Mouse (Mus musculus) thymus, postnatal 14 days (tissue): ENCODE measurements around the gene Nrarp.

Experiments used
- DNase-seq: peaks from one replicate; pipeline ENCODE4 v3.0.0; 2021

The Nrarp gene

DNA sequence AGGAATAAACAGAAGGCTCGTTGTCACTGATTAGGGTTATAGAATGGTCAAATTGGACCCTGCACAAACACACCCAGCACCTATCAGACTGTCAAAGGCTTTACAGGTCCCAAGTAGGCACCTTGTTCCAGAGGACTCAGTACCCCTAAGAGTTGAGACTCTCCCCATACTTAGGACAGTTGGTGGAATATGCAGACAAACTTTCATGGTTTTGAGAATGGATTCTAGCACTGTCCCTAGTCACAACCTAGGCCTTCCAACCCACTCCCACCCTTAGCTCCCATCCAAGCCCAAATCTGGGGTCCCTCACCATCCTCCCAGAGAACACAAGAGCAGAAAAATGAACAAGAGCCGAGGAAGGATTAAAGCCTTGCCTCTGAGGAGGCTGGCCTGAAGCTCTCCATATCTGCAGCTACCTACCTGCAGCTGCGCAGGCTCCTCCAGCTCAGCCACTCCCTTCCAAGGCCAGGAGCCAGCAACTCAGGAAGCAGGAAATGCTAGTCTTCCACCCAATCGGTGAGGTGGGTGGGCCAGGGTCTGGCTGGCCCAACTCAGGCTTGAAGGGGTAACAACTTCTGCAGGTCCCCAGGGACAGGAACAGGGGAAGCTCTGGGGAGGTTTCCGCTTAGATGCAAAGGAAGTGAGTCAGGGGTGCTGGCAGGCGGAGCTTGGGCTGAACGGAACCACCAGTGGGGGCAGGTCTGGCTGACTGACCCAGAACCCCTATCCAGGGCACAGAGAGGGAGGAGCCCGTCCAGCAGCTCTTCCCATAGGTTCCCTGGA lies 15.8 kb downstream of the Nrarp start, which contains the start of gene Tor4a:
Gene Tor4a, minus strand, starts transcription at position 715 of the 783 bp plus-strand sequence.
- peak; percentile 81 for DNase-seq

DNA sequence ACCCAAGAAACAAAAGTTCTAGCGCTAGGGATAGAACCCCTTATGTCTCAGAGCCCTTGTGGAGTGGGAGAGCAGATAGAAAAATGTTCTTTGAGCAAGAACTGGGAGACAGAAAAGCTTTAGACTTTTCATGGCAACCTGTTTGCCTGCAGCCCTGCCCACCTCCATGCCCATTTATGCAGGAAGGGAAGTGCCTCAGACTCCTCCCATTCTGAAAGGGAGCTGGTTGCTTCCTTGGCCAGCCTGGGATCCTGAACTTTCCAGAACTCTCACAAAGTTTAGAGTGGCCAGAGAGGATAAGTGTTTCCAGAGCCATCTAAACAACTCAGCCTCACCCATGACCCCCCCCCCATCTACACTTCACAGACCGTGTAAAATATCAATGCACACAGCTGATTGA lies 16.6 kb downstream of the Nrarp start:
- DNase-seq, result no peak

DNA sequence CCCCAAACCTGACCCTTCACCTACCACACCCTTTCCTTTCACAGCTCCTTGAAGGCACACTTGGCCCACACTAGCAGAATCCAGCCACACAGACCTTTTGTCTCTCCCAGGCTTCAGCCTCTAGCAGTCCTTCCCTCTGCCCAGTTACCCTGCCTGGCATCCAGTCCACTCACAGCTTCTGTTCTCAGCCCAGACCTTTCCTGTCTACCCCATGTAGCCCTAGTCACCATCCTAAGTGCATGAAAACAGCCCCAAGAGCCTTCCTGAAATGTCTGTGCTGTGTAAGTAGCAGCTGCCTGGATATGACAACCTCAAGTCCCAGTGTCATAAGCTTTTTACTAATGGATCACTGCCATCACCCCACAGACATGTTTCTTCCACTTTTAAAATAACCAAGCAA lies 17.4 kb downstream of the Nrarp start:
- no peak for DNase-seq

DNA sequence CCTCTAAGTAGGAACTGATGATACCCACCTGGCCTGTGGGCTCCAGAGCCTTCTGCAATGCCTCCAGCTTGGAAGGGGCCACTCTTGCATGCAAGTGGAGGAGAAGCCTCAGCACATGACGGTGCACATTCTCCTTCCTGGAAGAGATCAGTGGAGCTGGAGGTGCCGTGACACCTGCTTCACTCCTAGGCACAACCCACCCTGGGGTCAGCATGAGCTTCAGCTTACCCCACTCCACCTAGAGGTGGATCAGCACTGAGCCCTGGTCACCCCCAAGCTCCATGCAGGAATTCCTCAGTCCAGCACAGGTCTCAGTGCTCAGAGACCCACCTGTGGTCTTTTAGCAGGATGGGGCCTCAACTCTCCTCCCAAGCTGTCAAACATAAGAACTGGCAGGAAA lies 20.1 kb downstream of the Nrarp start:
- no peak for DNase-seq

DNA sequence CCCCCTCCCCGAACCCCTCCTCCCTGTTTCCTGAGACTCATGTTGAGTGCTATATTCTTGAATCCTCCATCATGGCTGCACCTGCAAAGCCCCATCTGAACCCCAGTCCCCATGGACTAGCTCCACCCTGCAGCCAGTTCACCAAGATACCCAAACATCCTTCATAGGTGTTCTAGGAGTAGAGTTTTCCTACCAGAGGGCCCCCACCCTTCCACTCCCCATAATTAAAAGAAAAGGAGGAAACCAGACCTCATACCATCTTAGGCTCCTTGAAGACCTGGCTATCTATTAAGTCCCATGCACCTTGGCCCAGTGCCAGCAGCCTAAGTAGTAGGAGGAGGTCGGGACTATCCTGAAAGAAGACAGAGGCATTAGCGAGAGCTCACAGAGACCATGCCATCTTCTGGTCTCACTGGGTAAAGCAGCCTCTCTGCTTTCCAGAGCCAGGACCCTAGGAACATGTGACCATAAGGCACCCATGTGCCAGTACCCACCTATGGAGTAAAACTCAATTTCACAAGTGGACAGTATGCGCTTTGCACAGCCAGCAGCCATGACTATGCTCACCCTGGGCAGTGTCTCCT lies 23.2 kb downstream of the Nrarp start:
- DNase-seq, result no peak

DNA sequence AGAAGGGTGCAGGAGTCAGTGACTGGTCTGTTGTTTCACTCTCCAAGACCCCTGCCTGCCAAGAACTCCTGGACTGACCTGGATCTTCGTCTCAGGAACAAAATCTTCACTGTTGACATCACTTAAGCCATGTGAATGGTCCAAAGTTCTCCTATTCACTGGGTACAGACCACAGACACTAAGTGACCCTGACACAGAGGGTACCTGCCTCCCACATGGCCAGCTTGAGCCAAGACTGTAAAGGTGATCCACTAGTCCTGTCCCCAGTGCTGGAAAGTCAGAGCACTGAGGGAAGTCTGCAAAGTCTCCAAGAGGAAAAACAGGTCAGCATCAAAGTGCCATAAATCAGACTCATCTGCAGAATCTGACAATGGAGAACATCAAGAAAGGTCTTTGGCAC lies 27.0 kb downstream of the Nrarp start:
- DNase-seq, result no peak

DNA sequence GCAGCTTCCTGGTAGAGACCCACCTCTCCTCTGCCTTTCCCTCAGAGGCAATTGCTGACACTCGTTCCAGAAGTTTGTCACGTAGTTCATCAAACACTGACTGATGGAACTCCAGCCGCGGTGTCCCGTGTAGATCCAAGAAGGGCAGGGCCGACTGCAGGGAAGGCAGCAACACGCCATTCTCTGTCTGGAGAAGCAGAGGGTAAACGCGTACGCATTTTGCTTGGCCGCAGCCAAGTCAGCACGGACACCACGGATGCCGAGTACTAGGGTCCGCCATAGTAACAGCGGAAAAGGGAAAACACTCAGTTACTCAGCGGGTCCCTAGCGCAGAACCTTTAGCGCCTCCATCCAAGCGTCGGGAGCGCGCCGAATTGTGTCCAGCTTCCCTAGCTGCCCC lies 30.1 kb downstream of the Nrarp start:
- DNase-seq, result no peak

DNA sequence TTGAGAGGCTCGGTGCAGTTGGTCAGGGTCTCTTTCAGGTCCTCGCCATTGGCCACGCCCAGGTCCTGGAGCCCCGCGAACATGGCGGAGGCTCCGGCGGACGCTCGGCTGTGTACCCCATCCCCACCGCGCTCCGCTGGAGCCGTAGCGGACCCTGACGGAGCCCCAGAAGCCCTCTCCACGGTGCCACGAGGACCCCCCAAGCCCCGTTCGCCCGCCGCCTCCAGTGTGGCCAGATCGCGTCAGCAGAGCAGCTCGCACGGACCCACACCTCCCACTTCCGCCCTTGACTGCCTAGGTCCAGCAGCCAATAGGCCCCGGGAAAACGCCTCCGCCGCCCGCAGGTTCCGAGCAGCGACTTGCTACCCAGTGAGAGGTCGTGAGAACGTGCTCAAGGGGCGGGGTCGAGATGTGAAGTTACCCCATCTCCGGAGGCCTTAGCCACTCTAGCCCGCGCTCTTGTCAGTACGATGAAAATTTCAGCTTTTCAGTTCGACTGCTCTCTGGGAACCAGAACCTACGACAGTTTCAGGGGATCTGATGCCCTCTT lies 30.6 kb downstream of the Nrarp start, which contains the start of gene Nelfb:
Gene Nelfb, minus strand, starts transcription at position 369 of the 550 bp plus-strand sequence.
- DNase-seq, result peak; percentile 93

DNA sequence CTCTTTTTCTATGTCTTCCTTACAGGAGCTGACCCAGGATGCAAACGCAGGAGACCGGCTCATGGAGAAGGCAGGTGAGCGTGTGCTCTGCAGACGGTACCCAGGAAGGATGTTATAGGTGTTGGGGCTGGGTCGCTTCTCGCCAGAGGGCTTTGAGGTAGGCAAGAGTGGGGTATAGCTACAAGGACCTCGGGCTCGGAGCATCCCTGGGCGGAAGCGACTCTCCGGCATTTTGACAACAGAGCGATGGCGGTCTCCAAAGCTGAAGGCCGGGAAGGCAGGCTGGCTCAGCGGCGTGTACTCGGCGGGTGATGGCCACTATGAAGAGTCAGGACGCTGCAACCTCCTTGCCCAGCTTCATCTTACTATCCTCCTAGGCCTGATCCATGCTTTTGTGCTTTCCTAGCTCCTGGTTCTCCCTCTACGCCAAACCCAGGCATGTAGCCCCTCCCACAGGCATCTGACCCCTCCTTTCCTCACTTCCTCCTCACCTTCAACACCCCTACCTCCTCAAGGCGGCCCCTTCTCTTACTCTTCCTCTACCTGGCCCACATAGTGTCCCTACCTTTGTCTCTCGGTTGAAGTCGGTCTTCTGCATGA lies 32.8 kb downstream of the Nrarp start:
- no peak for DNase-seq

DNA sequence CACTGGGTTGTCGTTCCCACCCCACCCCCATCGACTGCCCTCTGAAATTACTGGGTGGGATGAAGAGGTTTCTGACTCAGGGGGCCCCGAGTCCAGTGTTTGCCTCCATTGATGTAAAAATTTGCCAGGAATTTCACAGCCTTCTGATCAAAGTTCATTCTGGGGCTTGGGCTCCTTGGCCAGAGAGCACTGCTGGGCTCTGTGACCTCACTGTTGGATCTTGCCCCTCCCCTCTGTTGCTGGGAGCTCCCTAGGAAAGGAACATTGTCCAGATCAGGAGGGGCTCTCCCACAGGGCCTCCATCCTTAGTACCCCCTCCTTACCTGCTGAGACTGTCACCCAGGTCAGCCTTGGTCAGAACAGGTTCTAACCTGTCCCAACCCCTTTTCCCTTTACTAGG lies 33.9 kb downstream of the Nrarp start, which contains the start of gene Stpg3:
Gene Stpg3, minus strand, starts transcription at position 194 of the 400 bp plus-strand sequence.
- no peak for DNase-seq

DNA sequence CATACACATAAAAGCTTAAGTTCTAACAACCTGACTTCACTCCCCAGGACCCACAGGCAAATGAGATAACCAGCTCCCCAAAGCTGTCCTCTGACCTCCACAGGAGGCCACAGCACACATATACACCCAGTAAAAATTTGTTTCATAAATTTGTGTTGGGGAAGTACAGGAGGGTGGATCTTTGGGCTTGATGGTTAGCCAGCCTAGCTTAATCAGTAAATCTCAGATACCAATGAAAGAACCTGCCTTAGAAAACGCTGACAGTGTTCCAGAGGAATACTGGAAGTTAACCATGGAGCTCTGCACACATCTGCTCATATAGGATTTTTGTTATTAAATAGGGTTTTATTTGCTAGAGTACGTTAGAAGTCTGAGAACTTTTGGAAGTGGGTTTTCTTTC lies 37.1 kb downstream of the Nrarp start:
- no peak for DNase-seq

DNA sequence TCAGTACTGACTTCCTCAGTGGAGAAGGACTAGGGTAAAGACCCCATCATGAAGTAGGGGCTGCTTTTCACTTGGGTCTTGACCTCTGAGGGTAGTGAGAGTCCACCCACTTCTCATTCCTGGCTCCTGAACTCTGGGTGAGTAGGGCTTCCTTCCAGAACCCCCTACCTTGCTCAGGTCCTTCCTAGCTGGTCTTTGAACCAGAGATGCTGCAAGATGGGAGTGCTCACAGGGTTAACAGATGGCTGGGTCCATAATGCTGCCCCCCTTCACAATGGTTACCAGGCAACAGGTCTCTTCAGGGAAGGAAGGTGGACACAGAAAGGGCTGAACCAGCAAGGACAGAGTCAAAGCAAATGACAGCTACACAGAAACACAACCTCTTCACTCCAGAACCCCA lies 37.9 kb downstream of the Nrarp start, which contains the start of gene Fam166a:
Gene Fam166a, plus strand, starts transcription at position 301 of the 400 bp plus-strand sequence.
- no peak for DNase-seq

DNA sequence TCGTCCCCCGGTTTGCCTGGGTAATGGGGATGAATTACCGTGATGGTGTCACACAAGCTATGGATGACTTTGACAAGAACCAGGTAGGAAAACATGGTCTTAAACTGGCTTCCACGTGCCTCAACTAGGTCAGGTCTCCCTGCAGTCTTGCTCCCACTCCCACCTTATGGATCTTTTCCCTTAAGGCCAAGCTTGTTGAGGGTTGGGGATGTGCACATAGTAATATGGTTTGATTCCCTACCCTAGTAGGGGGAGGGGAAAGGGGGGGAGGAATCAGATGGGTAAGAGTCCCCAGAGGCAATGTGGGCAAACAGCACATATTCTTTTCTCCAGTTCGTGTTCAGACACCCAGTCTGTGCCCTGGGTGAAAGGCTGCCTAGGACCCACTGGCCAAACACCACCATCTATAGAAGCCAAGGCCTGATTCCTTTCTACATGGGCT lies 40.8 kb downstream of the Nrarp start:
- DNase-seq, result no peak

DNA sequence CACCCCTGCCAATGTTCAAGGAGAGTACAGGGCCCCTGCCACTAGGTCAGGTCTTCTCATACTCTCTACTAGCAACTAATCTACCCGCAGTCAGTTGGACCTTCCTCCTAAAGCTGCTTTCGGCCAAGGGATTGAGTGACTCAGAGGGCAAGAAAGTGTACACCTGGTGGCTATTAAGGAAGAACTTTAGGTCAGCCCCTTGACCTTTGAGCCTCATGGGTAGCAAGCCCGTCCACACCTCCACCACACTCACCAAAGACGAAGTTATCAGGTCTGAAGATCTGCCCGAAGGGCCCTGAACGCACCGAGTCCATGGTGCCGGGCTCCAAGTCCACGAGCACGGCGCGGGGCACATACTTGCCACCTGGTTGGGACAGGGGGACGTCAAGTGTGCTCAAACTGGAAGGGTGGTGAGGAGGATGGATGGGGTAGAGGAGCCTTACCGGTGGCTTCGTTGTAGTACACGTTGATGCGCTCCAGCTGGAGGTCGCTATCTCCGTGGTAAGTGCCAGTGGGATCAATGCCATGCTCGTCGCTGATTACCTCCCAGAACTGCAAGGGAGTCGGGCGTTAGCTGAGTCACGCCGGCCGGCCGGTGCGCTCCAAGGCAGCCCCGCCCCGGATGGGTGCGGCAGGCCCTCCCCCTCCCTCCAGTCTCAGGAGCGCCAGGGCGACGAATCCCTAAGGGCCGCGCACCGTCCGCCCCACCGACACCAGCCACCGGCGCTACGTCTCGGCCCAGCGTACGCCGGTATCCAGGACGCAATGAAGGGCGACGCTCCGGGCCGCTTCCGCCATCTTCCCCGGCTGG lies 43.3 kb downstream of the Nrarp start:
- peak; percentile 87 for DNase-seq

DNA sequence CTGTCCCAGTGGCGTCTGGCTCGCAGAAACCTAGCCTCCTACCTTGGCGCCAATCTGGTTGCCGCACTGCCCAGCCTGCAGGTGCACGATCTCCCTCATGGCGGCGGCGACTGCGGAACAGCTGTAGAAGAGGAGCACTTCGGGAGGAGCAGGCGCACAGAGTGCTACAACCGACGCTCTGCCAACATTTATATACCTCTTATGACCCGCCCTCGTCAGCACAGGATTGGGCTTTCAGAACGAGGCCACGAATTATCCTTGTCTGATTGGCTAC lies 43.9 kb downstream of the Nrarp start, which contains the start of gene Tubb4b:
Gene Tubb4b, minus strand, starts transcription at position 211 of the 274 bp plus-strand sequence.
- DNase-seq, result no peak

DNA sequence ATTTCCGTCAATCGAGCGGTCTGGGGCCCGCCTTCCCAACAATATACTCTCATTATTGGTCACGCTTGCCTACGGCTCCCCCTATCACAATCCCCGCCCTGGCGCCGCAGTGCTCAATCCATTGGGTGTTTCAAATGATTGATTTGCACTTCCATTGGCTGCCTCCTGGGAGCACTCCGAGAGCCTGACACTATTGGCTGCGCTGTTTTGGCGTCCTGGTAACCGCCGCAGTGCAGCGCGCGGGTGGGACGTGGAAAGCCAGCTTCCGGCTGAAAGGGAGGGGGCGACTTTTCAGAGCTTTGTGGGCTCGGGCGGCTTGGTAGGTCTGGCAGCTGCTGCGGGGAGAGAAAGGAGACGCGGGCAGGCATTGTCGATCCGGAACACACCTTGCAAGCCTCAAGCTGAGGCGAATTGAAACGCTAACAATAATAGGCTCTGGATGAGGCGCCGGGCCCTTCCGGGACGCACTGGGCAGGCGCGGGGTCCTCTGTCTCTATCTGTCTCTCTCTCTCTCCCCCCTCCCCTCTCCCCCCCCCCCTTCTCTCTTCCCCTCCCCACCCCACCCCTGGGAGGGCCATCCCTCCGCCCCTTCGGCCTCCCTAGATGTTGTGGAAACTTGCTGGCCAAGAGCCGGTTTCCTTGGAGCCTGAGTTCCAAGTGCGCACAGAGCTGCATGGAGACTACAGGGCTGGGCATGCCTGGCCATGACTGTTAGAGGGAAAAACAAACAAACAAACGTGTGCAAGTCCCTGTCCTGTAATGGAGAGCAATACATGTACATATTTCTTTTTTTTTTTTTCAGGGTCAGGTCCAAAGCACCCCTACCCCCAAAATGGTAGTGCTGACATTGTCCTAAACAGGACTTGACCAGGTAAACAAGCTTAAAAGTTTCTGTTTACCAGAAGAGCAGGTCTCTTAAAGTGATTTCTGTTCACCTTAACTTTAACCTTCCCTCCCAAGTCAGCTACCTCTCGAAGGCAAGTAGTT lies 44.5 kb downstream of the Nrarp start:
- DNase-seq, result peak; percentile 98

DNA sequence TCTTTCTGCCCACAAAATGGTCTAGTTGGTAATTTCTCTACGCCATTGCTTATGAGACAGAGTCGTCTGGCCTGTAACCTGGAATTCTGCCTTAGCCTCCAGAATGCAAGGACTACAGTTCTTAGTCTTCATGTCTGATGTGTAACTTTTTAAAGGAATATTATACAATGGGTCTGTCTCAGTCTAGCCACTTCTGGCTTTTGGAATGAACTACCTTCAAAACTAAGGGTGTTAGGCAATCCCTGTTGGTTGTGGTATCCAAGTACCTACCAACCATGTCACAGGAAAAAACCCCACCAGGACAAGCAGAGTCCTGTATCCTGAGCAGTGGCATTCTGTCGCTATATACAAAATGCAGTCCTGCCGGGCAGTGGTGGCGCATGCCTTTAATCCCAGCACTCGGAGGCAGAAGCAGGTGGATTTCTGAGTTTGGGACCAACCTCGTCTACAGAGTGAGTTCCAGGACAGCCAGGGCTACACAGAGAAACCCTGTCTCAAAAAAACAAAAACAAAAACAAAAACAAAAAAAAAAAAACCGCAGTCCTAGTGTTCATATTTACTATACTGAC lies 45.3 kb downstream of the Nrarp start:
- no peak for DNase-seq

DNA sequence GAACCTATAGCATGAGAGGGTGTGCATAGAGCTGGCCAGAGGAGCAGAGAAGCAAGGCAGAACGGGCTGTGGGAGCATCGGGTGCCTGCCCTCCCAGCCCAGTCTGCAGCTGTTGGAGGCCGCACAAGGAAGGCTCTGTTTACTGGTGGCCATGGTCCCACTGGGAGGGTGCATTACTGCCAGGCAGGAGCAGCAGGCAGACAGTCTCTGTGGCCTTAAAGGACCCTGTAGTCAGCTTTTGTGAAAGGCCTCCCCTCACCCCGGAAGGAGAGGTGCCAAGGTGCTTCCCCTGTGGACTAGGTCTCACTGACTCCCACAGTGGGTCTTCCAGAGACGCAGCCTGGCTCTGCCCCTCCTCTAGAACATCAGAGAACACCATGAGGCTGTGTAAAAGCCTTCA lies 46.3 kb downstream of the Nrarp start:
- no peak for DNase-seq

DNA sequence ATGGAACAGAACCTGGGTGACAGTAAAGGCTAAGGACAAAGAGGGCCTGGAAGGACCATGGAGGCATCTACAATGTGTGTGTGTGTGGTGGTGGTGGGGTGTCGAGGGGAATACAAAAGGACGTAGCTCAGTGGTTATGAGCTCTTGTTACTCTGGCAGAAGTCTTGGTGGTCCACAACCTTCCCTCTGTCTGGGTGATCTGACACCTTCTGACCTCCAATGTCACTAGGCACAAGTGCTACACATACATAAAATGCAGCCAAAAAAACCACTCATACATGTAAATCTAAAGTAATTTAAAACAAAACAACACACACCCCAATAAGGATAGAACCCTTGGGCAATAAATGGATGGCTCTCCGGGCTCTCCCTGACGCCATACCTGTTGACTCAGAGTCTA lies 46.8 kb downstream of the Nrarp start:
- DNase-seq, result no peak

DNA sequence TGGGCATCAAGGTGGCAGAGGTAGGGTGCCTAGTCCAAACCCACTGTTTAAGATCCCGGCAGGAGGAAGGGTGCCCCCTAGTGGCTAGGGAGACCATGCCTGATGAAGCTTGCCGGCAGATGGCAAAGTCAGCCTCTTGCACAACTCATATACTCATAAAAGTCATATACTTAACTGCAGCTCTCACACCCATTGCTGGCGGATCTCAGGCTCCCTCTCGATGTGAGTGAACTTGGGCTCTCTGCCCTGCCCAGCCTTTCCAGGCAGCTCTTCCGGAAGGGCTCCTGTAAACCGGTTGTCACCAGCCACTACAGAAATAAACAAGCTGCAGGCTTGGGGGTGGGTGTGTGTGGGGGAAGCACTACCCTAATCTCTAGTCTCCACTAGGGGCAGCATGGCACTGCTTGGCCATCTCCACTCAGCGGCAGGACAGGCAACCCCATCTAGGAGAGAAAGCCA lies 47.9 kb downstream of the Nrarp start:
- DNase-seq, result peak; percentile 91

DNA sequence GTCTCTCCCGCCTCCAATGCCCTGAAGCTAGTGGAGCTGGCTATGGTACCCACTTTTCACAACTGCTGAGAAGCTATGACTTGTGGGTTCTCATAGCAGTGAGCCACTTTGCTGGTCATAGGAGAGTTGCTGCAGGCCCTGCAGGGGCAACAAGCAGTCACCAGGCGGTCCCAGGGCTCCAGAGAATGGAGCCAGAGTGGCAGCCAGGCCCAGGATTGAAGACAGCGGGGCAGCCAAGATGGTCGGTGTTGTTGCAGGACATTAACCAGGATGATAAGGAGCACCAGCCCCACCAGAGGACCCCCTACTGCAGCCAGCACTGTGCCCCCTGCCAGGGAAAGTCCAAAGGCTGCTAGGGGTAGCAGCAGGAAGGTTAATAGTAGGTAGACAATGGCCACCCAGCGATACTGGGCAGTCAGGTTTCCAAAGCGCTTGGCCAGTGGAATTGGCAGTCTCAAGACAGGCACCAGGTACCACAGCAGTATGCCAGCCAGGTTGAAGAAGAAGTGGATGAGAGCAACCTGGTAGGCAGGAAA lies 48.5 kb downstream of the Nrarp start:
- no peak for DNase-seq
